Mouse (Mus musculus): ENCODE data around the gene Zcwpw1.
"Not testable (repeated sequence)": the region's sequence is repeated elsewhere in the genome, so short reads cannot be mapped to it uniquely, and the experiment has no call there.

DNA sequence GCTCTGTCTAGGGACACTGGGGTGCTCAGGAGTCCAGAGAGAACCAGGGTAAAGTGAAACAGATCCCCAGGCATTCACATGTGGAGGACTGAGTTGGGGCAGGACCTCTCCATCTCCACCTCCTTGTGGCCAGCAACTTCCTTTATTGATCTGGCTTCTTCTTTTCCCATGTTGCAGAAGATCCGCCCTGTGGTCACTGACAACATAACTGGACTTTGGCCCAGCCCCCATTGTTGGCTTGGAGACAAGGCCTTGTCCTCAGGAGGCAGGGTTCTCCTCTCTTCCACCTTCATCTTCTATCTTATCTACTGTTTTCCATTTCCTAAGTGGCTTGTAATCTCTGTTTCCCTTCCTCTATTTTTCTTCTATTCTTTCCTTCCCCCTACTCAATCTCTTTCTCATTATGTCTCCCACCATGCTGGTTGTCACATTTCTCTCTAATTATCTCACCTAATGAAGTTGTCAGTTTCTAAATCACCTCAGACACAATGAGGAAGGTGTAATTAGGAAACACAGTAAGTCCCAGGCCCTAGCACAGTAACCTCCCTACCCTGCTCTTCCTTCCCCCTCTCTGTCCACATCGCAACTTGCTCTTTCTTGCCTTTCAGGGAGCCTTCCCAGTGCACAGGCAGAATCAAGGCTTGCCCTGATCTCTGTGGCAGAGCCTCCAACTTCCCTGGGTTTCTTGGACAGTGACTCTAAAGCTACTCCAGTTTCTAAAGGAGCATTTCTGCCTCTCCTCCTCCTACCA lies 70.5 kb downstream of the Zcwpw1 start, which contains the start of gene Pilrb1:
- not testable (repeated sequence) for TF ChIP-seq EP300, CTCF (IDR thresholded peaks at IDR 0.05; ENCODE audit: low read depth)
